Mouse (Mus musculus) heart, adult 18-20 months (tissue): Measurements from ENCODE around the gene Pkmyt1. TPM values are rescaled to one million over a fixed set of nuclear protein-coding genes. Genes with fewer than 3 reads are reported as not detected.

Experiments
- DNase-seq, 2 experiments: peaks; one replicate each; pipeline ENCODE4 v3.0.0; 2021 to 2022; ENCODE audit warnings: mixed read lengths in 1 of 2
- total RNA-seq, 2 experiments: library from RNA; stranded (reverse); gene quantifications; 2 replicates each; pipeline ENCODE4 v1.2.3; 2021

Pkmyt1 gene
- total RNA-seq, 2 experiments from 2014 or later: 1.1 to 1.4 TPM

DNA sequence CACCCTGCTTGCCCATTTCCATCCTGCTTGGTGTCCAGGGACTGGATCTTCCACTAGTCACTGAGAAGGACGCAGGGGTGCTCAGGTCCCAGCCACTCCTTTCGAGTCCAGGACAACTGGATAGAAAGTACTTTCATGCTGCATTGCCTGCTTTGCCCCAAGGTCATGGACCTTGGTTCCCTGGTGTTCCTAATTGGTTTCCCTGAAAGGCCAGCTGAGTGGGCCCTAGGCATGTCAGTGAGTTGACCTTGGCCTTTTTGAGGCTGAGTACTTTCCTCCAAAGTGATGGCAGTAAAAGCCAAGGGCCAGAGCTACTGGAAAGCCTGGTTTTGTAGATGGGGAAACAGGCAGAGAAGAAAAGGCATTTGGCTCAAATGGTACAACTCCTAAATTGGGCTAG, 4.2 kb upstream of the Pkmyt1 start:
- no peak for DNase-seq

DNA sequence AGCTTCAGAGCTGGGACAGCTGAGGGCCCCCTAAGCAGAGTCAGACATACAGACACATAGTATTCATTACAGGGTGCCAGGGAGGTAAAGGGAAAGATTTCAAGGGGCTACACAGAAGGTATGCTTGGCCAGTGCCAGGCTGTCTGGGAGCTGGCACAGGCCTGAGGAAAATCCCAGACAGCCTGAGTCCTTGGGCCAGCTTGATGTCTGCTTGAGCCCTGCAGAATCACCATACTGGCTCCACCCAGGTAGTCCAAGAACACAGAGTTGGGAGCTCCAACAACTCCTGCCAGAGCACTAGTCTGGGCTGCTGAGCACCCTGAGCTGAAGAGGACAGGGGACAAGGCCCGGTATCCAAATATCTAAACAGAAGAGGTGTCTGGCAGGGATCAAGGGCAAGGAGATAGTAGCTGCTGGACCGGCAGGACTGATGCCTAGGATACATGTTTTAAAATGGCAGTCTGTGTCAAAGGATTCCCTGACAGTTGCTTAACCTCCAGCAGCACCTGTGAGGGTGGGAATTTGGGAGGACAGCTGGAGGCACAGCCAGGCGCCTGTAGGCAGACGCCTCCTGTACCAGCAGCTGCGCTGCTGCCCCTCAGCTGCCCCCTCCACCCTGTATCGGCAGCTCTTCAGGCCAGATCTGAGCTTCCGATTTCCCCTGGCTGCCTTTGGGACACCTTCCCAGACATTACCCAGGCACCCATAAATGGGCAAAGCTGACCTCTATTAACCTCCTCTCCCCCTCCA, 3.6 kb upstream of the Pkmyt1 start, which contains the start of gene 1520401A03Rik:
Gene 1520401A03Rik, minus strand, starts transcription at position 408 of the 750 bp plus-strand sequence.
- DNase-seq: no peak

DNA sequence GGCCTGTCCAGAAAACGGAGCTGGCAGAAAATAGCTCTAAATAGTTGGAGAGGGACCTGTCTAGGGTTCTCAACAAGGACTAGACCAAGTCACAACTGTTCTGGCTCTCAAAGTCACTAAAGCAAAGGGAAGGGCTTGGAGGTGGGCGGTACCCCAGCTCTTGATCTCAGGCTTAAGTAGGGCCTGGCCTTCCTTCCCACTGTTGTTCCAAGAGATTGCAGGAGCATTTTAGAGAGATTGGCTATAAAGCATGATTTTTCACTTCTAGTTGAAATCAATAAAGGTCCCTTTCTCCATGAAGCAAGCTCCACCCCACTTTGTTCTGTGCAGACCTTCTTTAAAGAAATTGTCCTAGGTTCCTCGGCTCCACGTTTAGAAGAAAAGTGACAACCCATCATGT, 659 bp upstream of the Pkmyt1 start:
- DNase-seq: no peak

DNA sequence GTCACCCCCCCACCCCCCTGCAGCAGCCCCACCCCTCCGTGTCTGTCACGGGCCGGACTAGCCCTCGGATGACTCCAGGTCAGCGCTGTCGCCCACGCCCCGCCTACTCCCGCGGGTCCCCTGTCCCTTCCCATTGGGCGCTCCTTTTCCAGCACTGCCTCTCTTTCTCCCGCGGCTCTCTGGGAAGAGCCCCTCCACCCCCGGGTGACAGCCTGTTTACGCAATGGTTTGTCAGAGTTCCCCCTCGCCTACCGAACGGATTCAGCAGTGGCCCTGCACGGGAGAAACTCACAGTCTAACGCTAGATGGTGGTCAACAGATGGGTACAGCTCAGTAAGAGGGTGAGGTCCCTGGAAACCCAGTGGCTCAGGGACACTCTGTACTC, 614 bp downstream of the Pkmyt1 start:
- peak; percentile 82 to 92 for DNase-seq

DNA sequence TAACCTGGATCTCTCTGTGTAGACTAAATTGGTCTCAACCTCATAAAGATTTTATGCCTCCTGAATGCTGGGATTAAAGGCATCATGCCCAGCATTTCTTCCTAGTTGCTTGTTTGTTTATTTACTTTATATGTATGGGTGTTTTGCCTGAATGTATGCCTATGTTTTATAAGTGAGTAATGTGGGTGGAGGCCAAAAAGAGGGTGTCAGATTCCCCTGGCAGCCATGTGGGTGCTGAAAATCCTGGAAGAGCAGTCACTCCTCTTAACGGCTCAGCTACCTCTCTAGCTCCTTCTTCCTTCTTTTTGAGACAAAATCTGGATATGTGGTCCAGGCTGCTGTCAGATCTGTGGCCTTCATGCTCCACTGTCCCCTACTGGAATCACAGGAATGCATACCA, 4.3 kb downstream of the Pkmyt1 start:
- no peak for DNase-seq

DNA sequence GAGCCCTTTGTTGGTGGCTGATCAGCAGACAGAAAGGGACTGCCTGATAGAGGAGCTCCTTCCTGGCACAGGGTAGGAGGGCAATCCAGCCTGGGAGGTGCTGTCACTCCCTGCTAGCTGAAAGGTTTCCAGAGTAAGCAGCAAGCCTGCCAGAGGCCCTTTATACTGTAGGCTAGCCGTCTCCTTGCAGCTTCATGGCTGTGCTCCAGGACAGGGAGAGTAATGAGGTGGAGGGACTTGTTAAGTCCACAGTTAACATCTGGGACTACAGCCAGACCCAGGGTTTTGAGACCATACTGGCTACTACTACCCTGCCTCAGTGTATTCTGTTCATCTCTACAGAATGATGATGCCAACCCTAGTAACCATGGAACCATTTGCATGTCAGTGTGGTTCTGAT, 8.2 kb downstream of the Pkmyt1 start:
- no peak for DNase-seq

DNA sequence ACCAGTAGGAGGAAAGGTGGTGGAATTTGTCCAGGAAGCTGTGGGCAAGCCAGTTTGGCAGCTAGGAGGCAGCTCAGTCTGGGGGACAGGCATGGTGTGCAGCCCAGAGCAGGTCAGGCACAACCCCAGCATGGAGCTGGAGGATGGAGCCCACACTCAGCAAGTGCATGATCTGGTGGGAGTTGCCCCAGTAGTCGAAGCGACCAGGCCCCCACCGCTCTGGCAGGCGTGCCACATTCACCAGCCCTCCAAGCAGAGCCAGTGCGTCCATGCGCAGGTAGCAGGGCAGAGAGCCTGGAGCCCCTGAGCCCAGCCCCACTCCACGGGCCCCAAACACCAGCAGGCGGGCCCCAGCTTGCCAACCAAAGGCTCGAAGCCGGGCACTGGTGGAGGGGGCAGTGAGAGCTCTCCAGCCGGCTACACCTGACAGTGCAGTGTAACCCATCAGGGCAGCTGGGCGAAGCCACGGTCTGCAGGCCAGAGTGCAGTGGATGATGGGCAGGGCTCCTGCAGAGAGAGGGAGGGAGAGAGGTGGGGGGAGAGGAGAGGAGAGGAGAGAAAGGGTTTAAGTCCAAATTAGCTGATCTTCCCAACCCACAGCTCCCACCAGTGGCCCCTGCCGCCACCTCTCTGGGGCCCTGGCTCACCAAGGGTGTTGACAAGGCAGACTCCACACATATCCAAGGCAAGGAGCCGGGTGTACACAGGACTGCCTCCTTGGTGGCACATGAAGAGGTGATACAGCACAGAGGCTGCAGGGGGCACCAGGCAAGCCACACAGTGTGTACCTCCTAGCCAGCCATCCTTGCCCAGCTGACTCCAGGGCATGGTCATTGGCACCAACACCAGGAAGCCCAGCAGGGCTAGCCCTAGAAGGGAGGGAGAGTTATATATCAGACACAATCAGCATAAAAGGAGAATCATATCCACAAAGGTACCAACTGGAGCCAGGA, 11.6 kb downstream of the Pkmyt1 start:
- no peak for DNase-seq

DNA sequence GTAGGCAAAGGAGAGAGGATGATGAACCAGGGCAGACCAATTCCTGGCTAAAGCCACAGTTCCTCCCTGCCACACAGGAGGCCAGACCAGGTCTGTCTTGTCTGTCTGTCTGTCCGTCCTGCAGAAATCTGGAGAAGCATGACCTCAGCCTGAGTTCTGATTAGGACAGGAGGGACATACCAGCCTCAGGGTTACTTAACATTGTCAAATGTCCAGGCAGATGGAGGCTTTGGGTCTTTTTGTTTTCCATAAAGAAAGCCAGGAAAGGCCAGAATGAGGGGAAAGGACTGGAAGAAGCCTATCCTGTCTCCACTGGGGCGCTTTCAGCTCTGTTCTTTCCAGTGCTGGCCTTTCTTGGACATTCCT, 12.7 kb downstream of the Pkmyt1 start:
- no peak for DNase-seq

DNA sequence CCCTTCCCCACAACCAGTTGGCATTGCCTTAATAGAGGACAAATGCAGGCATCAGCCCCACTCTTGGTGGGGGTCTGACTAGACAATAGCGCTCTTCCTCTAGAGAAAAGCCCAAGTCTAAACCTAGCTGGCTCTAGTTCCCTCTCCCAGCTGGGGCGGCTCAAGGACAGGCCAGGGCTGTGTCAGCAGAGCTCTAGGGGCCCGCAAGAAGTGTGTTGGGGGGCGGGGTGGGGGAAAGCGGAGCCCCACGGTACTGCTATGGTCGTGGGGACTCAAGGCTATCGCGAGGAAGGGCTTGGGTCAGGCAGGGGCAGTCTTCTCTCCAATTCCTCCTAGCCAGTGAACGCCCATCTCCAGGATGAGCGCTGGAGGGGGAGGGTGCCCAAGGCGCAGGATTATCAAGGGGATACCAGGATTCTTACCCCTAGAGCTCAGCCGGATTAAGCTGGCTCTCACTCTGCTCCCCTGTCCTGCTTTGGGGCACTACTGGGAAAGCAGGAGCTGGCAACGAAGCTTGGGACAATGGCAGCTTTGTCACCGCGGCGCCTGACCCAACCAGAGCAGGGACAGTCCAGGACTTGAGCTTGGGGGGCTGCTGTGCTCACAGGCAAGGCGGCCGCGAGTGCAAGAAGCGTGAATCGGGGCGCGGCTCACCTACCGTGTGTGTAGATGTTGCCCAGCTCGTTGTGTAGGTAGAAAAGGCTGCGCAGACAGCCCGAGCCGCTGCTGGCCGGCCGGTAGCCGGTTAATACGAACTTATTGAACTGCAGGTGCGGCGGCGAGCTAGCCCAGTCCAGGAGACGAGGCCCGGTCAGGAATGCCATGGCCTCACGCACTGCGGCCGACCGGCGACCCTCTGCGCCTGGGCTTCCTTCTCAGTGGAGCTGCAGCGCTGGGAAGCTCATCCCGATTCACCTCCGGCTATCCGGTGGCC, 13.3 kb downstream of the Pkmyt1 start:
- peak in 1 of 2 experiments; percentile 49 for DNase-seq

DNA sequence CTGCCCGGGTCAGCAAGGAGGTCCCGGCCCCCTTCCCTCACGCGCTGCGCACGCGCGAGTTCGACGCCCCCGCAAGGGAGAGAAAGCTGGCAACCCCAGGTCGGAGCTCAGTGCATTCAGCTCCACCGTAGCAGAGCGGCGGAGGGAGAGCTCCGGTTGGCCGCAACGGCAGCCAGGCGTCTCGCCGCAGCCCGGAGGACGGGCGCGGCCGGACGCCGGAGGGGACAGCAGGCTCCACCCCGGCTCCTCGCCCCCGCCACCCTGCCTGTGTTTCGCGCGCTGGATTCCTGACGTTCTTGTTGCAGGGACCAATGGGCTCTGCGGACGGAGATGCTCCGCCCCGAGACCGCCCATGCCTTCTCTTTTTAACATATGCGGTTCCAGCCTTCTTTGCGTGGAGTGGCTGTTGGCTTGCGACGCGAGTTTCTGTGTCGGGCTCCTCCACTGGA, 14.0 kb downstream of the Pkmyt1 start:
- peak; percentile 92 to 96 for DNase-seq

DNA sequence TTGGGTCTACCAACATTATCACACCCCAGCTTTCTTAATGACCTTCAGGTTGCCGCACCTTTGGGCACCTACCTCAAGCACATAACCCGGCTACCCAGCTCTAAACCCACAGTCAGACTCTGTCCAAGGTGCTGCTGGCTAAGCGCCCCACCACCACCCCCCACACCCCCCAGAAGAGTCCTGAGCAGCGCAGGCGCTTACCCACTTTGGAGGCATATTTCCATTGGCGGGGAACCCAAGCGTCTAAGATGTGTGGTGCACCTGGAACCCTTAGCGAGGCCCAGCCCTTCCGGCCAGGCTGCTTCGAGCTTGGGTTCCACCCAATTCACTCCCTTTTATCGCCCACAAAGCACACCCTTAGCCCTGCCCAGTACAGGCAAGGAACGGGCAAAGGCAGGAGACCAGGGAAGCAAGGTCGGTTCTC, 14.5 kb downstream of the Pkmyt1 start, which contains the start of gene Paqr4:
Gene Paqr4, minus strand, starts transcription at position 270 of the 424 bp plus-strand sequence.
- DNase-seq: no peak

DNA sequence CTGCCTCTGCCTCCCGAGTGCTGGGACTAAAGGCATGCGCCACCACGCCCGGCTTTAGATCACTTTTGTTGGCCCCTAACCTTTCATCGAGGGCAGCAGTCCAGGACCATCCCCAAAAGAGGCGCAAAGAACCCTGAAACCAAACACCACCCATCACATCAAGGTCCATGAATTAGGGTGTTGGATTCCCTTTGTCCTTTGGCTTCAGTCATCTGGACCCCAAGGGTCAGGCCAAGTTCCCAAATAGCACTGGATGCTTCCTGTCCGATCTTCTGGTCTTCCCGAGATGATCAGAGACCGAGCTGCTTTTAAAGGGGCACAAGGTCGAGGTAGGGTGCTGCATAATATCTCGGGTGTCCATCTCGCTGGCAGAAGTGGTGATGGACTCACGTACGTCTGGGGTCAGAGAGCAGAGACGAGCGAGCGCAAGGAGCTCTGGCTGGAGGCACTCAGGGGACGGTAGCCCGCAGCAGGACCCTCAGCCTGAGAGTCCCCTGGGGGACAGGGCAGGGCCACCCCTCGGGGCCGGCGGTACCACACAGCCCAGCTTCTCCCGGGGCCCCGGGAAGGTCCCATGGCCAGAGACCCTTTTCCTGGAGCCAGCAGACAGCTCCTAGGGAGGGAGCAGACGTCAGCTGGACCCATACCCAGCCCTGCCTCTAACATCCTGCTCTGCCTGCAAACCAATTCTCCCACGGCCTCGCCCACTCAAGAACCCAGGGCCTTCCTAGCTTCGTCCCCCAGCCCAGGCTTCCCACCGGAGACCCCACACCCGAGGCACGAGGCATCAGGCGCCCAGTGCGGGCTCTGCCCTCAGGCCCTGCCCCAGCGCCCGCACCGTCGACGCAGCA, 15.4 kb downstream of the Pkmyt1 start:
- no peak for DNase-seq

DNA sequence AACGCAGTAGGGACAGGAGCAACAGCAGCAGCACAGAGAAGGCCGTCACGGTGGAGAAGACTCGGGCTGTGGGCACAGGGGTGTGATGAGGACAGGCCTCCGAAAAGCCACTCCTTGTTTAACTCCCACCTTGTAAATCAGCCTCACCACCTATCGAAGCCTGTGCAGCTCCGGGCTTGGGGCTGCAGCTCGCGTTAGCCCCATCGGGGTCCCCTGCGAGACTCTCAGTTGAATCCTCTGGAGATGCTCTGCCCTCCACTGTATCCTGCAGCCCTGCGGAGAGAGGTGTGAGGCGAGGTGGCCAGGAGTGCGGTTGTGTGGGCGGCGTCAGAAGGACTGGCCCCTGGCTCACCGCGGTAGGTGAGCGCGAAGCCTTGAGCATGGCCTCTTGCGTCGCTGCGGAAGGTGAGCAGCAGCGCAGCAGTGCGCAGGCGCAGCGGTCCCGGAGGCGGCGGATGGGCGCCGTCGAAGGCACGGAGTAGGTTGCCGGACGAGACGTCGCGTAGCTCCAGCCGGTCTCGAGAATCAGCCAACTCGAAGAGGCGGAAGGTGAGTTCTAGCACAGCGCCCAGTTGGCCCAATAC, 16.2 kb downstream of the Pkmyt1 start:
- DNase-seq: no peak

DNA sequence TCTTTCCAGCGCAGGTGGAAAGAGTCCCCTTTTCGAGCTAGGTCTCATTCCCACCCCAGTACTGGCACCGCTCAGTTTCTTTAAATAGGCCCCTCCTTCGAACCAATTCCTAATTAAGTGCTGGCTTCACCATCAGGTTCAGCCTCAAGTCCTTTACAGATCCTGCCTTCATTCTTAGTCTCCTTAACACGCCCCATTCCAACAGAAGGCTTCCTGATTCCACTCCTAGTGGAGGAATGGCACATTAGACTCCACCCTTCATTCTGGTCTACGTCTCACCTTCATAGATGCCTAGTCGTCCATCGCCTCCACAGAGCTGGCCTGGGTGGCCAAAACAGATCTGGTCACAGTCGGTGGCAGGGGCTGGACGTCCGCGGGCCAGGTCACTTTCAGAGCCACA, 16.8 kb downstream of the Pkmyt1 start:
- DNase-seq: no peak

DNA sequence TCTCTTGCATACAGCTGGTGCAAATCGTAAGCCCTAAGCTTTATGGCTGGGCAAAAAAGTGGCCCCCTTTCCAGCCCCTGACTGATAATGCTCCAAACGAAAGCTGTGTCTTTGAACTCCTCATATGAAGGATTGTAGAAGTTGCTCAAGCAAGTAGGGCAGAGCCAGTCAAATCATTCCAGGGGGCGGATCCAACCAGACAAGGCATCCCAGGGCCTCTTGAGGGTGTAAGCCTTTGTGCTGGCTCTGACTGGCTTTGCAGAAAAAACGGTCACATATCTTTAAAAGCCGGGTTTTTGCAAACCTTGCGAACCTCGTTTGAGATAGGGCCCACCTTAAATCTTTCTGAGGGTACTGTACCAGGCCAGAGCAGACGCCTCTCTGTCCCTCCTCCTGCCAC, 17.9 kb downstream of the Pkmyt1 start:
- DNase-seq: no peak

DNA sequence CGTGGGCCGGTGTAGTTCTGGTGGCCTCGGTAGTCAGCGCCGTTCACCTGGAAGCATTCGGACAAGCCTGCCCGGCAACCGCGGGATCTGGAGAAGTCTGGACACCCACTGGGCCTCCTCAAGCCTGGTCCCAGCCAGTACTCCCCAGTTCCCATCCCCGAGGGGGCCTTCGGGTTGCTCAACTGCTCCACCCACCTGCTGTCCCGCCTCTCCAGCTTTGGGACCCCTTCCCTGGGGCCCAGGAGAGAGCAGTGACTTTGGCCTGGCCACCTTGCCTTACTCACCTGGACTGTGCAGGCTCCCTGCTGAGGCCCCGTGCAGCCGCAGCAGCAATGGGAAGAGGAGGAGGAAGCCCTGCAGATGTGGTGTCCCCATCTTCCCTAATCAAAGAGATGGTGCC, 18.5 kb downstream of the Pkmyt1 start:
- DNase-seq: no peak

DNA sequence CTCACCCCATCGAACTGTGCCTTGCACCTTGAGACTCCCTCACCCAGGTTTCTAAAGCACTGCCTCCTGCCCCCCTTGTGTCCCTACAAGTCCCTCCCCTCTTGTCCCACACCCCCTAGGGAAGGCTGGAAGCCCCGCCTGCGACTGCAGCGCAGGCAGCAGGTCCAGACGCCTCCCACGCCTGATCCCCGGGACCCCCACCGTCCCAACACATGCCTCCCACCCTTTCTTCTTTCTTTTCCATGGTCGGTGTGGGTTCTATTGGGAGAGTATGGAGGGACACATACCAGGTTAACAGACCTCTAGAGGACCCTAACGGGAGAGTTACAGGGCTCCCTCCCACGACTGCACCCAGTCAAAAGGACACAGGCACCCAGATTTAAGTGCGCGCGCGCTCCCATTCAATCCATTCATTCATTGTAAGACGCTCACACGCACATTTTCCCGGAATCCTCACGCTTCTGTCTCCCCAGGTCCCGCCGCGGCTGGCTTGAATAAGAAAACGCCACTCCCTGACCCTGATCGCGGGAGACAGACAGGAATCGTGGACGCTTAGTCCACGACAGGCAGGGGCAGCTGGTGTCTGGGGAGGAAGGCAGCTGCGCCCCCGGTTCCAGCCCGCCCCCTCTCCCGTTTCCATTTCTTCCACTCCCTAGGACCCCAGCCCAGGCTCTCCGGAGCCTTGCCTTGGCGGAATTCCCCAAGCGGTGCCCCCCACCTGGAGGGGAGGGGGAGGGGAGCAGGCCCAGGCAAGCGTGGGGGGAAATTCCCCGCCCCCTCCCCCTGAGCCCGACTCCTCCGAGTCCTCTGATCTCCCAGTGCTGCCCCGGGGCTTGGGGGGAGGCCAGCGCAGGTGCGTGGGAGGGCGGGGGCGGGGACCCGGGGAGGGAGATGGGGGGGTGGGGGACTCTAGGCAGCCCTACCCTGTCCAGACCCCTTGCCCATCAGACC, 19.4 kb downstream of the Pkmyt1 start, which contains the start of gene Kremen2:
Gene Kremen2, minus strand, starts transcription at position 533 of the 951 bp plus-strand sequence.
- DNase-seq: no peak

DNA sequence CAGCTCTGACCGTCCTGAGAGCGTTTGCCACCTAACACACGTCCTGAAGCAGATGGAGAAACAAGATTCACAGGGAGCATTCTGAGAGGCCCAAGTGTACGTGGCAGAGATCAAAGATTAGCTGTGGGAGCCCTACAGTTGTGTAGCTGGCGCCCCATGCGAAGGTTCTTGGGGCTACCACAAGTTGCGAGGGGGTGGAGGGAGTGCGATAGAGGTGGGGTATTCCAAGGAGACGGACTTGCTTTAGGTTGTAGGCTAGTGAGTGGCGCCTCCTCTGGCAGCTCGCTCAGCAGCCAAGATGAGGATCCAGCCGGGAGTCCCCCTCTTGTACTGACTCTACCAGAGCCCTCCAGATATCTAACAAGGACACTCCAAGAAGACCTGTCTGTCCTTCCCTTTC, 20.2 kb downstream of the Pkmyt1 start:
- DNase-seq: no peak

DNA sequence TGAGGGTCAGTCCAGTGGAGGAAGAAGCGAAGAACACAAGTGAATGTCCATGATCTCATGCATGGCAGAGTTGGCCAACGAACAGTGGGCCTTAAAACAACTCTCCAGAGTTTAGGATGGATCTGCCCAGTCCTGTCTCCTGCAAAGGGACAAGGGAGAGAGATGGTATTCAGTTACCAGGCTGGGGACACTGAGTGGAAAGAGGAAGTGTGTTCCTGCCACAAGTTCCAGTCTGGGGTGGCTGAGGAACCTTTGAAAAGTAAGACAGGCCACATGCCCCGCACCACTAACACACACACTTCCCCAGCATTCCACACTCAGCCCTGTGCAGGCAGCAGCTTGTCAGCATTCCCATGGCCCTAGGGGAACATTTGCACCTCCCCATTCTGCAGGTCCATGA, 20.6 kb downstream of the Pkmyt1 start:
- no peak for DNase-seq
